Mouse (Mus musculus): ENCODE results near the gene Stac3.

Gene Stac3

GRCm38 (mm10) chr10:127500894-127501893, at the start of gene Stac3:
Gene Stac3 (plus strand): TSS chr10:127501686.
- DNase-seq (ENCODE audit: extremely low spot score, low spot score) = no peak

GRCm38 (mm10) chr10:127453701-127454100, 47.8 kb upstream of the Stac3 start:
- DNase-seq (ENCODE audit: extremely low spot score, low spot score) = no peak

- DNase-seq (ENCODE audit: extremely low spot score, low spot score) = no peak
Observed at GRCm38 (mm10) chr10:127462411-127463096, 38.9 kb upstream of the Stac3 start.

GRCm38 (mm10) chr10:127471281-127471988, 30.1 kb upstream of the Stac3 start:
- no peak for DNase-seq (ENCODE audit: extremely low spot score, low spot score)

- no peak for DNase-seq (ENCODE audit: extremely low spot score, low spot score)
Observed at GRCm38 (mm10) chr10:127472722-127473121, 28.8 kb upstream of the Stac3 start.

- DNase-seq (ENCODE audit: extremely low spot score, low spot score) = no peak
Observed at GRCm38 (mm10) chr10:127475175-127475574, 26.3 kb upstream of the Stac3 start.

GRCm38 (mm10) chr10:127476541-127476940, 24.9 kb upstream of the Stac3 start:
- no peak for DNase-seq (ENCODE audit: extremely low spot score, low spot score)

GRCm38 (mm10) chr10:127477301-127477700, 24.2 kb upstream of the Stac3 start:
- no peak for DNase-seq (ENCODE audit: extremely low spot score, low spot score)

- no peak for DNase-seq (ENCODE audit: extremely low spot score, low spot score)
Observed at GRCm38 (mm10) chr10:127479131-127479530, 22.4 kb upstream of the Stac3 start.

GRCm38 (mm10) chr10:127480833-127481813, 20.4 kb upstream of the Stac3 start:
- DNase-seq (ENCODE audit: extremely low spot score, low spot score) = no peak

- no peak for DNase-seq (ENCODE audit: extremely low spot score, low spot score)
Observed at GRCm38 (mm10) chr10:127485235-127485634, 16.3 kb upstream of the Stac3 start.

GRCm38 (mm10) chr10:127488856-127489255, 12.6 kb upstream of the Stac3 start:
- DNase-seq (ENCODE audit: extremely low spot score, low spot score) = no peak

- DNase-seq (ENCODE audit: extremely low spot score, low spot score) = no peak
Observed at GRCm38 (mm10) chr10:127490160-127491127, 11.0 kb upstream of the Stac3 start.

- no peak for DNase-seq (ENCODE audit: extremely low spot score, low spot score)
Observed at GRCm38 (mm10) chr10:127491128-127491512, 10.4 kb upstream of the Stac3 start.

- DNase-seq (ENCODE audit: extremely low spot score, low spot score) = no peak
Observed at GRCm38 (mm10) chr10:127492118-127492517, 9.4 kb upstream of the Stac3 start.

GRCm38 (mm10) chr10:127496156-127496555, 5.3 kb upstream of the Stac3 start:
- no peak for DNase-seq (ENCODE audit: extremely low spot score, low spot score)

- no peak for DNase-seq (ENCODE audit: extremely low spot score, low spot score)
Observed at GRCm38 (mm10) chr10:127499516-127499915, 2.0 kb upstream of the Stac3 start.

- DNase-seq (ENCODE audit: extremely low spot score, low spot score) = no peak
Observed at GRCm38 (mm10) chr10:127500042-127500441, 1.4 kb upstream of the Stac3 start.

- peak; percentile 82 for DNase-seq (ENCODE audit: extremely low spot score, low spot score)
Observed at GRCm38 (mm10) chr10:127508239-127508638, 6.8 kb downstream of the Stac3 start.

Measured in neural tube, embryonic 10.5 days (tissue).